Mouse (Mus musculus) left cerebral cortex, postnatal 25 days (tissue): ENCODE measurements around the gene Kcnf1. TPM values are rescaled to one million over a fixed set of nuclear protein-coding genes. Genes with fewer than 3 reads are reported as not detected.
"Not testable (repeated sequence)": the region's sequence is repeated elsewhere in the genome, so short reads cannot be mapped to it uniquely, and the experiment has no call there.

ENCODE experiments used
- DNase-seq, 2 experiments: peaks; one replicate each; pipeline ENCODE4 v3.0.0; 2022; ENCODE audit warnings: low spot score in 2 of 2, mixed read lengths in 1 of 2
- intact Hi-C: fragments of 180-260 bp; cut with DNase I; formaldehyde crosslinking; loops from one replicate; pipeline ENCODE4 v1.15.1; 2025
- total RNA-seq, 2 experiments: library from RNA; stranded (reverse); gene quantifications; 2 replicates each; pipeline ENCODE4 v1.2.3; 2021

Gene Kcnf1
- total RNA-seq, 2 experiments from 2014 or later = 102 to 132 TPM

GRCm38 (mm10) chr12:17166116-17166515 is 10.6 kb downstream of the Kcnf1 start:
- no peak for DNase-seq
- intact Hi-C loops = no loop called here

GRCm38 (mm10) chr12:17163996-17164395 is 12.7 kb downstream of the Kcnf1 start:
- intact Hi-C loops = no loop called here
- DNase-seq = peak in 1 of 2 experiments; percentile 69

DNA sequence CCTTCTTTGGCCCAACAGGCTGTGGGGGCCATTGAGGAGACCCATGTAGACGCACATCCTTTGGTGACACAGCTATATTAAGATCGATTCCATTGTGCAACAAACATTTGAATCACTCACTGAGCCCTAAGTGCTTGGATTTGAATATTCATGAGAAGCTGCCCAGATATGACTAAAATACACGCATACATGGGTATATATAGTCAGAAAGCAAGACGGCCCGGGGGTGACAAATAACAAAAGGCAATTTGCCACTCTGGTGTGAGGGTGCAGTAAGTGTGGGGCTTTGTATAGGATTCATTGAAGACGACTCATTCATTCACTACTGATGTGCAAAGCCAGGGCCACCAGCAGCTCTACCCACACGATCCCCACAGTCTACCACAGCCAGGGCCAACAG is 17.1 kb downstream of the Kcnf1 start:
- intact Hi-C loops = loop anchor here (5.0 kb wide), 1 partner anchor 97 kb away; no protein-coding TSS in a partner anchor
- peak in 1 of 2 experiments; percentile 92 for DNase-seq

DNA sequence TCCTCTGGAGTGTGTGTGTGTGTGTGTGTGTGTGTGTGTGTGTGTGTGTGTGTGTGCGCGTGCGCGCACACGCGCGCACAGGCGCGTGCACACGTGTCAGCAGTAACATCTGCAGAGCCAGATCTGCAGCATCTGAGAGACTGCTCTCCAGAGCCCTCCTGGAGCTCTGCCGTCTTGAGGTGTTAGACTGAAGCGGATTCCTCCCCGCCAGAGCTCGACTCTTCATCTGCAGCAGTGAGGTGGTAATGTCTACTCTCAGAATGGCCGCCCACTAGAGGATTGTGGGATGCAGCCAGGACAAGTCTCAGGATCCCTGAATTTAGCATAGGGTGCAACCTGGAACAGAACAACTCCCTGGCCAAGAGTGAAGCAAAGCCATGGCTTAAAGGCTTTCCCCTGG is 19.1 kb downstream of the Kcnf1 start:
- intact Hi-C loops = loop anchor here (5.0 kb wide), 1 partner anchor 95 kb away; no protein-coding TSS in a partner anchor
- DNase-seq = peak in 1 of 2 experiments; percentile 58

- peak in 1 of 2 experiments; percentile 62 for DNase-seq
- intact Hi-C loops = loop anchor here (5.0 kb wide), 1 partner anchor 93 kb away; no protein-coding TSS in a partner anchor
These were observed 20.9 kb downstream of the Kcnf1 start for GRCm38 (mm10) chr12:17155781-17156180.

GRCm38 (mm10) chr12:17152840-17153239 is 23.8 kb downstream of the Kcnf1 start:
- DNase-seq = peak in 1 of 2 experiments; percentile 86
- intact Hi-C loops = no loop called here

GRCm38 (mm10) chr12:17148920-17149319 is 27.8 kb downstream of the Kcnf1 start:
- intact Hi-C loops = no loop called here
- peak in 1 of 2 experiments; percentile 62 for DNase-seq

GRCm38 (mm10) chr12:17141791-17142190 is 34.9 kb downstream of the Kcnf1 start:
- intact Hi-C loops = no loop called here
- DNase-seq = no peak

- peak in 1 of 2 experiments; percentile 86 for DNase-seq
- intact Hi-C loops = no loop called here
These were observed 36.3 kb downstream of the Kcnf1 start for GRCm38 (mm10) chr12:17140436-17140835.

DNA sequence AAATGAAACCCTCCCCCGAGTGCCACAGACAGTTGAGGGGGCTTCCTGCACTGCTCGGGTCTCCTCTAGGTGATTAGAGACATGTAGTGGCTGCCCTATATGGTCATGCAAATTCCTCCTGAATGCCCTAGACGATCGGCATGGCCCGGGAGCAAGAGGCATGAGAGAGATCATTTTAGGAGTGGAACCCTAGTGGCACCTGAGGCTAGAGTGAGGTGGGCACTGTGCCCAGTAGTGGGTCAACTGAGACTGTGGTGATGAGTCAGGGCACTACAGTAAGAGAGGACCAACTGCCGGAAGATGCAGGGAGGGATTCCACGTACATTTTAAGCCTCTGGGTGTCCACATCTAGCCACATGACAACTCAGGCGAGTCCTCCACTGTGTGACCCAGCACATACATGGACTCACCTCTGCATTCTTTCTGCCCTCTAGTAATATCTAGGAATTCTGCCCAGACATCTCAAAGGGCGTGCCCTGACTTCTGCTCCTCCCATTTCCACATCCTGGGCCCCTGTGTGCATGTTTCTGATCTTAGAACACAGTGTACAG is 42.1 kb downstream of the Kcnf1 start:
- intact Hi-C loops = no loop called here
- DNase-seq = no peak

GRCm38 (mm10) chr12:17132243-17132642 is 44.4 kb downstream of the Kcnf1 start:
- peak in 1 of 2 experiments; percentile 61 for DNase-seq
- intact Hi-C loops = no loop called here

DNA sequence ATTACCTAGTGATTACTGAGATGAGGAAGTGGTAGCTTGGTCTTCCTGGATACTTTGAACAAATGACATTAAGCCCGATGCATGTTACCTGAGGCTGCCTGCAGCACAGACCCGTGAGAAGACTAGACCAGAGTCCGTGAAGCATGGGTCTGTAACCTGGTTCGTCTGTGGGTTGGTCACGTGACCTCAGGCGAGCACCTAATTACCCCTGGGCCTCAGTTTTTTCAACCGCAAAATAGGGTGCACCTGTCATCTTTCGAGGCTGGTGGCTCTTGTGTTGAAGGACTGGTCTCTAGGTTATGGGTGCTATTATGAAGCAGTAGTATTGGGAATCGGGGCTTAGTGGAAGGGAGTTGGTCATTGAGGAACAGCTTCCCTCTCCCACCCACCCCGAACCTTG is 45.1 kb downstream of the Kcnf1 start:
- intact Hi-C loops = no loop called here
- no peak for DNase-seq

GRCm38 (mm10) chr12:17122881-17123280 is 53.8 kb downstream of the Kcnf1 start:
- intact Hi-C loops = not testable (repeated sequence)
- peak in 1 of 2 experiments; percentile 22 for DNase-seq

Other genes starting within 250 kb of the Kcnf1 start
- 1 to 10 TPM in 1 of 2 experiments, under 1 TPM in 1; 0.89 to 1.5 TPM for gene Pqlc3, start 176.5 kb downstream of the Kcnf1 start, total RNA-seq
- gene 2410004P03Rik, start 165.2 kb downstream of the Kcnf1 start, total RNA-seq = under 1 TPM; 0.60 to 0.87 TPM
- gene Pdia6, start 89.7 kb upstream of the Kcnf1 start, total RNA-seq = 100 to 1,000 TPM; 149 to 160 TPM
- 1 to 10 TPM; 4.4 to 4.6 TPM for gene Atp6v1c2, start 152.5 kb upstream of the Kcnf1 start, total RNA-seq
- 10 to 100 TPM; 20.3 to 21.4 TPM for gene Nol10, start 171.6 kb upstream of the Kcnf1 start, total RNA-seq